Mouse (Mus musculus) adrenal gland, adult 18-20 months (tissue): ENCODE results near the gene Alox8. TPM values are rescaled to one million over a fixed set of nuclear protein-coding genes. Genes with fewer than 3 reads are reported as not detected.

Experiments
- DNase-seq, 2 experiments: peaks; one replicate each; pipeline ENCODE4 v3.0.0; 2021 to 2022; ENCODE audit warnings: low spot score in 2 of 2
- long read RNA-seq, 2 experiments: library from polyadenylated mRNA; stranded (forward); transcript quantifications; one replicate each; pipeline ENCODE4 v2.0.0; 2021
- total RNA-seq, 2 experiments: library from RNA; stranded (reverse); gene quantifications; 1 replicate in 1 of 2; 2 replicates in 1 of 2; pipeline ENCODE4 v1.2.3; 2021

The Alox8 gene
- total RNA-seq: not detected
- long read RNA-seq, experiment 1: 0 reads
- long read RNA-seq, experiment 2: 0 reads

DNA sequence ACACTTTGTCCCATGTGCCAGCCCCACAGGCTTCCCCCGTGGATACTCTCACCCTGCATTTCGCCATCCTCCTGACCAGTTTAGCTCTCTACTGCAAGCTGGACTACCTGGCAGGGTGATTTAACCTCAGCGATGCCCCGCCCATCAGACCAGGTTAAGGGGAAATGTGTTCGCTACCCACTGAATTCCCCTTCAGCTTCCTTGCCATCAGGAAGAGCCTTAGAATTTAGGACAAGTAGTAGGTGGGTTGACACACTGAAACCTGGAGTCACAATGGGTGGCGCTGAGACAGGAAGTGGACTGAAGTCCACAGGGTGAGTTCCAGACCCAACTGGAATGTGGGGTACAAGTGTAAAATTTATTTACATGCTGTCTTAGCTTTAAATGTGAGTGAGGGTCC is at the start of gene Alox8:
Gene Alox8 (minus strand): TSS at position 101 of the 400 bp plus-strand sequence.
- no peak for DNase-seq

- no peak for DNase-seq
These were observed 48.0 kb upstream of the Alox8 start for GRCm38 (mm10) chr11:69245643-69246042.

GRCm38 (mm10) chr11:69244911-69245310 is 47.3 kb upstream of the Alox8 start:
- DNase-seq: peak in 1 of 2 experiments; percentile 22

- no peak for DNase-seq
These were observed 39.2 kb upstream of the Alox8 start, which contains the start of gene Gucy2e for GRCm38 (mm10) chr11:69236926-69237260. Gene Gucy2e, minus strand, starts transcription at chr11:69237036.

DNA sequence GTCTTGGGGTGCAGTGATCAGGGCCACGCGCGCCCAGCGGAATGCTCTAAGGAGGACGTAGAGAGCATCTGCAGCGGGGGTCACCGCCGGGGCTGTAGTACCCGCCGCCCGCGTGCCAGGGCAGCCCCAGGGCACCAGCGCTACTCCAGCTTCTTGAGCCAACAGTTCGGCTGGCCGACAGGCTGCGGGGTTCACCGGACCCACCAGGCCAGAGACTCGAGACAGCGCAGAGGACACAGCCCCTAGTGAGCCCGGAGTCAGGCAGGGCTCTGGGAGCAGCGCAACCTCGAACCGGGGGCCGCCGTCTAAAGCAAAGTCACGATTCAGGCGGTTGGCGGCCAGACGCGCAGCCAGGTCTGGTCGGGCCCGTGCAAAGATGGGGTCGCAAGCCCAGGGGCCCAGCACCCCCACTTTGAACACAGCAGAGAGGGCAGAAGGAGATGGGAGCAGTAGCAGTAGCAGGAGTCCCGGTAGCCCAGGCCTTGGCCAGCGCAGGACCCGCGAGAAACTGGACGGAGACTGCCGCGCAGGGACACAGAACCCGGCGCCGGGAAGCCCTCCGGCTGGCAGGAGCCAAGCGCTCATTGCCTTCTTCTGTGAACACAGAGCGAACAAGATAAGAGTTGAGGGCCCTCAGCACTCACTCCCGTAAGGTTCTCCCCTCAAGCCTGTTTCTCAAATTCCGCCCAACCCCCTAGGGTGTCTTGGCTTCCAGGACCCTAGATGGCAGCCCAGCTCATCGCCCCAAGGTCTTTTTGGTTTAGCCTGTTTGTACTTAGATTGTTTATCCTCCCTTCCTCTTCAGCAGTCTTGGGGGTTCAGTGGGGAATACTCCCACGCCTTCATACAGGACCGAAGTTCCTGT is 38.6 kb upstream of the Alox8 start:
- DNase-seq: no peak

DNA sequence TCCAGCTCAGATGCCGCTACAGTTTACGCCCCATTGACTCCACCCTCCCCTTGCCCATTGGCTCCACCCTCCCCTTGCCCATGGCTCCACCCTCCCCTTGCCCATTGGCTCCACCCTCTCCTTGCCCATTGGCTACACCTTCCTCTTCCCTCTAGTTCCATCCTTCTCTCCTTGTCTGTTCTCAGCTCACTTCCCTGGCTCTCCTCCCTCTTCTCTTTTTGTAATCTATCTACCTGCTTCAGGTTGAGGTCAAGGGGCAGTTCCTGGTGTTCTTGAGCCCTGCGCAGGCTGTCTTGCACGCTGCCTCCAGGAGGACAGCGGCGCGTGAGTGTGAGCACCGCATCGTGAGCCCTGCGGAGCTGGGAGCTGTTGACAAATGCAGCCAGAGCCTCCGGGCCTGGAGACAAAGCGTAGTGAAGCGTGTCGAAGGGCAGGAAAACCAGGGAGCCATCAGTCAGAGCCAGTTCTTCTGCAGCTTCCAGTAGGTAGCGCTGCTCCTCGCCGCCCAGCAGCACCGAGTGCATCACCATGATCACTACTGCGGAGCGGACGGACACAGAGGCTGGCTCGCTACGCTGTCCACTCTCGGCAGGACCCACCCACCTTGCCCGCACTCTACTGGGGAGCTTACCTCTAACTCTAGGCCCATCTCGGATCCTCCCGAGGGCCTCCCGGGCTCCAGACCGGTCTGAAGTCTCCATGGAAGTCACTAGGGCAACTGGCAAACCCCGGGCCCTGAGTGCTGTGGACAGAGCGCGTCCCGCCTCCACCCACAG is 37.8 kb upstream of the Alox8 start:
- DNase-seq: peak; percentile 44 to 63

GRCm38 (mm10) chr11:69233141-69233540 is 35.5 kb upstream of the Alox8 start:
- DNase-seq: no peak

DNA sequence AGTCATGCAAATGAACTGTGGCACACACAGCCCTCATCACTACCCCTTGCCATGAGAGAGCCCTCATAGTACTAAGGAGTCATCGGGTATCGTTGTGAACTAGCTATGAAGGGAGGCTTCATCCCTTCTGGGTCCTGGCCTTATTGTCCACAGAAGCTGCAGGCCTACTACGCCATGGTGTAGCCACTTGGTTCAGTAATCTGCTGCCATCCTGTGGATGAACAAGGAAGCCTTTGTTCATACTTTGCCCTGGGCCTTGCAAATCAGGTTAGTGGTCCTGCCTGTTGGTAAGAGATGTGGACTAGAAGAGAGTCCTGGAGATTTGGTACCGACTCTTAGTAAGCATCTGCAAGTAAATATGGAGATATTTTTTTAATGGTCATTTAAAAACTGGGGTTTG is 32.8 kb upstream of the Alox8 start:
- no peak for DNase-seq

GRCm38 (mm10) chr11:69225715-69226114 is 28.1 kb upstream of the Alox8 start:
- no peak for DNase-seq

DNA sequence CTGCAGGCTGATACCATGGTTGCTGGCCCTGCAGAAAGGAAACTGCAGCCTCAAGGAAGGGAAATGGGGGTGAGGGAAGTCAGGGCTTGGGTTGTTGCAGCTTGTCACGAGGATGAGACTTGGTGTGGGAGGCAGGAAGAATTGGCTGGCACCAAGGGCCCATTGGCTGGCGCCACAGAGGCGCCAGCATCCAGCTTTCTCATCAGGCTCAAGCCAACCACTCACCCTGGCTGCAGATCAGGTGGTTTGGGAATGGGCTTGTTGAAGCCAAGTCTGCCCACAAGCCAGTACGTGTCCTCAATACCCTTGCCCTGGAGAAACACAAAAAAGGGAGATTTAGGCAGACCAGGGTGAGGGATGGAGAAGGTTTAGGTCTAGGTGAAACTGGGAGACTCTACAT is 25.5 kb upstream of the Alox8 start:
- DNase-seq: no peak

GRCm38 (mm10) chr11:69221070-69221469 is 23.4 kb upstream of the Alox8 start:
- DNase-seq: no peak

DNA sequence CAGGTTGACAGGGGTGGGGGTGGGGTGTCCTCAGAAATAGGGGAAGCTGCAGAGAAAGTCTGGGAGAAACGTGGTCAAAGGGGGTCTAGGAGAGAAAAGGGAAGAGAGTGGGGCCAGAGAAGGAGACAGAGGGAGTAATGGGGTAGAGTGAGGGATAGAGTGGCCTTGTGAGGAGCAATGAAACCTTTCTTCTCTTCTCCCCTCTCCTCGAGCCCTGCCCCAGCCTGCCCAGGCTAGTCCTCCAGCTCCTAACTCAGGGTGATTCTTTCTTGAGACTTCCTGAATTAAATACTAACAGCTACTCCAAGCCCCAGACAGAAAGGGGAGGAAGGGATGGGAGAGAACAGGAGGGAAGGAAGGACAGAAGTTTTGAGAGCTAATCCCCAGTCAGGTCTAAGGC is 21.0 kb upstream of the Alox8 start:
- DNase-seq: no peak

GRCm38 (mm10) chr11:69217411-69217810 is 19.8 kb upstream of the Alox8 start:
- DNase-seq: no peak

- DNase-seq: no peak
These were observed 13.8 kb upstream of the Alox8 start for GRCm38 (mm10) chr11:69211431-69211830.

DNA sequence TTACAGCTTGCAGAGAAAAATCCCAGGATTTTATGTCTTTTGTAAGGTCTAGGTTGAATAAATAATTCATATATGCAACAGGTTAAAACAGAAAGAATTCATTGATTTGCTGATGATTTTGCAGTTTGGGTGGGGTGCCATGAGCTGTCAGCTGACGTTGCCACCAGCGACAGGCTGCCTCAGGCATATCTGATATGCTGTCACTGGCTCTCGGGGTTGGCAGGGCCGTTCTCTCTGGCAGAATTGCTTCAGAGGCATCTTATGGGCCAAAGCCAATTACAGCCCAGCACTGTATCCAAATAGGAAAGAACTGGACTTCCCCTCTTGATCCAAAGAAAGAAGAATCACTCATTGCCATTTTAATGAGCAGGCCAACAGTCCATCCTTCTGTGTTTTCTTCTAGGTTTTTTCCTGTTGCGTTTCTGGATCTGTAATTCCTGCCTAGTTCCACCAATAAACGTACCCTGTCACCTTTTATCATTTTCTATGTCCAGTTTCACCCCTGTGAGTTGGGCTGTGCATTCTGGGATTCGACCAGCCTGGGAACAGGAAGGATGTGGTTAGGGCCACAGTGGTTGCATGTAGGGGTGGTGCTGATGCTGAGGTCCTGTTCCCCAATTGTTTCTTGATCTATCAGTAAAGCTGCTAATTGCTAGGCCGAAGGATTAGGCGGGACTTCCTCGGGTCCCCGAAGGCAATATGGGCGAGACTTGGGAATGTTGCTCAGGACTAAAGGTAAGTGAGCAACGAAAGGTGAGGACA is 5.0 kb upstream of the Alox8 start:
- DNase-seq: no peak

GRCm38 (mm10) chr11:69200231-69200630 is 2.6 kb upstream of the Alox8 start:
- no peak for DNase-seq

- DNase-seq: no peak
These were observed 1.6 kb upstream of the Alox8 start for GRCm38 (mm10) chr11:69199251-69199650.

- DNase-seq: no peak
These were observed 449 bp downstream of the Alox8 start for GRCm38 (mm10) chr11:69197194-69197593.

DNA sequence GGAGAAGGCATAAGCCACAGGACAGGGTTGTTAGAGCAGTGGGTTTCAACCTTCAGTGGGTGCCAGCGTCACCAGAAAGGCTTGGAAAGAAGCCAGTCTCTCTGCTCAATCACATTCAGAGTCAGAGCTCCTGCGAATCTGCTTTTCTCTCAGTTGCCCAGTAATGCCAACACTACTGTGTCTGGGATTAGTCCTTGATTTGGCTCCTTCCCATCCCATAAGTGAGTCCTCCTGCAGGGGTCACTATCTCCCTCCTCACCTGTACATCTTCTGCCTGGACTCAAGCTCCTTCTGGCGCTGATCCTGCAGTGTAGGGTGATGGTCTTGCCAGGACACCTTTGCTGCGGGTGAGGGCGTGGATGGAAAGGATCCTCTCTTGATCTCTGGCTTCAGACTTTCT is 877 bp downstream of the Alox8 start:
- no peak for DNase-seq

DNA sequence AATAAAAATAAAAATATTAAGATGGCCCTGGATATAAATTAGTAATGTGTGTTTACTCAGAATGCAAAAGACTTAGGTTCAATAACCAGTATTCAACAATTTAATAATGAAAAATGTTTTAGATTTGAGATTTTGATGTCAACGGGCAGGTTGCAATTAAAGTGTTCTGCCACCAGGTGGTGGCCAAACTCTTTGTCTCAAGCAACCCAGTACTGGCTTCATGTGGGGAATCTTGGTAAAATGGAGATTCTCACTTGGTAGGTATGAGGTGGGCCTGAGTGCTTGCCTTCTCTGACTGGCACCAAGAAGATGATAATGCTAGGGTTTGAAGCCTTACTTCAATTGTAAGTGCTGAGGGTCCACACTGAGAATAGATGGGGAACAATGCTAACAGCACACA is 4.8 kb downstream of the Alox8 start:
- peak; percentile 31 to 40 for DNase-seq

DNA sequence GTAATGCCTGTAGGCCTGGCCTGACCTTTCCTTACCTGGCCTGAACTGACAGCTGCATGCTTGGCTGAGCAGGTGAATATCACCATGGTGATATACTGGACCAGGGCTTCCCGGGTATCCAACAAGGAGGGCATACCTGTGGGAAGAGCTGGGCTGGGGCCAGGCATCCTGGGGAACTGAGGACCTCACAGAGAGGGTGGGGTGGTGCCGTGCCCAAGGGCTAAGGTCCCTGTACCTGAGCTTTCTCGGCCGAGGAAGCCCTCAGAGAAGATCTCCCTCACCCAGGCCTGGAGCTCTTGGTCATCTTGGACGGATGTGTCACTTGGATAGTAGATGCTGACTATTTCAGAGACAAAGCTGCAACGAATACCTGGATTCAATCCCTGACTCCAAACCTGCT is 11.7 kb downstream of the Alox8 start:
- DNase-seq: no peak

- DNase-seq: no peak
These were observed 12.6 kb downstream of the Alox8 start for GRCm38 (mm10) chr11:69185031-69185430.
